In the genomic region with DNA sequence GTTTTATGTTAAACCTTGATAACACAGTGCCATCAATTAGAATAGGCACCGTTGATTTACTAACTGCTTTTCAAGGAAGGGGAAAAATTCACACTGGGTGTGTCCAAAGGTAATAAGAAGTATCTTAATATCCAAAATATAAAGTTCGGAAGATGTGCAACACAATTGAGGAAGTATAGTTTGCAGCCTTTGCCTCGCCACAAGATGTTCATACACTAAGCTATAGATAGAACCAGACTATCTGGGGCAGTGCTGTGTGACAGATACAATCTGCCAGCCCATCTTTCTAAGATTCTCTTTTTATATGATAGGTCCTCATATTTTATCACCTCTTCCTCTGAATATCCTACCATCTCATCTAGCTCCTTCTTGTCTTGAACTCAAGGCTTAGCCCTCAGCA, we compare ENCODE assay signal across 26 mouse cellular contexts. TPM values are rescaled to one million over a fixed set of nuclear protein-coding genes. Genes with fewer than 3 reads are reported as not detected.
DNase-seq lines count a peak whose midpoint lies in the region; ATAC-seq lines count a peak whose summit lies in the region.
"Had no signal": no experiment of that assay in that cellular context is flagged by ENCODE, and none has a peak within 500 bp of the region (broad histone marks: within the 10 kb centered on the region; RNA-seq: fewer than 3 reads in every experiment).

No protein-coding gene starts in this region.

- no peaks in the 10 kb centered on the region for H3K27me3 ChIP-seq in splenic B cell, adult 2 months (ENCODE audit: control insufficient read depth, insufficient read depth, low read length, poor library complexity, severe bottlenecking)
- H3K27me3 ChIP-seq: embryonic facial prominence, embryonic 12.5 days; embryonic facial prominence, embryonic 15.5 days; heart, embryonic 13.5 days; hindbrain, embryonic 15.5 days had no signal

- peak; percentile 71 for ATAC-seq in granulocyte monocyte progenitor cell, adult 5-6 weeks (replicated peaks; ENCODE audit: poor library complexity, severe bottlenecking)
- ATAC-seq in megakaryocyte progenitor cell, adult 5-6 weeks (replicated peaks; ENCODE audit: poor library complexity) = peak; percentile 70
- ATAC-seq in CD4-positive, CD25-positive, alpha-beta regulatory T cell, adult 4 months = no peak
- ATAC-seq: activated CD4-positive, CD25-positive, alpha-beta regulatory T cell, adult 4 months; forebrain, embryonic 14.5 days; forebrain, postnatal 0 days; intestine, embryonic 16.5 days had no signal

- no peaks in the 10 kb centered on the region for H3K36me3 ChIP-seq in splenic B cell, adult 2 months (ENCODE audit: control insufficient read depth, insufficient read depth, low read length, poor library complexity, severe bottlenecking)
- H3K36me3 ChIP-seq: embryonic facial prominence, embryonic 12.5 days; embryonic facial prominence, embryonic 15.5 days; heart, embryonic 10.5 days; heart, embryonic 13.5 days; hindbrain, embryonic 15.5 days had no signal

- DNase-seq in 416B (ENCODE audit: low read depth) = peak; percentile 49
- peak; percentile 38 for DNase-seq in splenic B cell, adult 2 months (ENCODE audit: low read depth, low spot score)
- no peak for DNase-seq in testis, postnatal 14 days (ENCODE audit: low spot score)
- no peak for DNase-seq in embryo, embryonic 10 days (ENCODE audit: low spot score)
- DNase-seq: adrenal gland, adult 8-10 months; adrenal gland, postnatal 25 days; cerebellum, adult 11-12 months; cerebellum, adult 8-10 months; cerebellum, postnatal 10 days; cerebellum, postnatal 36 days; forebrain, postnatal 0 days; gastrocnemius, postnatal 10 days; heart, adult 2 months; heart, postnatal 14 days; heart, postnatal 4 days had no signal

RNA-seq across cellular contexts. Expression of a gene that starts 22.4 kb away (rescaled TPM):
- total RNA-seq in granulocyte monocyte progenitor cell, adult 5-6 weeks (2014; fragmentation: Nextera tagmentation) = 7.4 and 15.5 TPM in 2 replicates
- 27.2 and 47.7 TPM in 2 replicates for total RNA-seq in granulocyte monocyte progenitor cell, adult 5-6 weeks (2017)
- 14.7 and 26.8 TPM in 2 replicates for total RNA-seq in megakaryocyte progenitor cell, adult 5-6 weeks (2015)
- 34.1 and 46.1 TPM in 2 replicates for total RNA-seq in megakaryocyte progenitor cell, adult 5-6 weeks (2017)
- polyA plus RNA-seq in CD4-positive, CD25-positive, alpha-beta regulatory T cell, adult 4 months (2017; shearing (Covaris generic)) = 100 to 1,000 TPM; 430 to 456 TPM
- polyA plus RNA-seq: forebrain, embryonic 14.5 days had no signal

Comparison
In these comparisons a context has a peak if more than half of its experiments do, and no peak if none do; other contexts are left out.
1. DNase-seq: peak in 416B (single experiment) and splenic B cell, adult 2 months (single experiment); none in testis, postnatal 14 days (single experiment) and embryo, embryonic 10 days (single experiment).